Mouse (Mus musculus) olfactory bulb, adult 2 months (tissue): ENCODE measurements around the gene Gm10778. TPM values are rescaled to one million over a fixed set of nuclear protein-coding genes. Genes with fewer than 3 reads are reported as not detected.
"Not testable (repeated sequence)": the region's sequence is repeated elsewhere in the genome, so short reads cannot be mapped to it uniquely, and the experiment has no call there.

Source experiments
- H3K27ac ChIP-seq: fragments of 200-500 bp; 2 replicates; pipeline ENCODE4 v1.5.1; 2012; ENCODE audit warnings: low read depth, low read length; ENCODE audit not compliant: insufficient read depth
- H3K4me1 ChIP-seq: fragments of 200-500 bp; 2 replicates; pipeline ENCODE4 v1.6.1; 2012; ENCODE audit warnings: low read length; ENCODE audit not compliant: control insufficient read depth, insufficient read depth
- H3K4me3 ChIP-seq: fragments of 200-500 bp; 2 replicates; pipeline ENCODE4 v1.5.1; 2012; ENCODE audit warnings: mild to moderate bottlenecking, low read depth, low read length, moderate library complexity; ENCODE audit not compliant: insufficient read depth
- CTCF ChIP-seq: fragments of 200-500 bp; IDR thresholded peaks from 2 replicates; pipeline ENCODE4 v1.5.1; 2012; ENCODE audit warnings: low read depth, mild to moderate bottlenecking, low read length, moderate library complexity; ENCODE audit not compliant: insufficient read depth
- POLR2A ChIP-seq: fragments of 200-500 bp; IDR thresholded peaks from 2 replicates; pipeline ENCODE4 v1.6.1; 2012; ENCODE audit warnings: mild to moderate bottlenecking, low read depth, low read length, moderate library complexity; ENCODE audit not compliant: insufficient read depth
- WGBS: fragments of 180-500 bp; shearing (Covaris S2); methylation state at CpG from one replicate; pipeline ENCODE4 v1.1.7; 2018; 5-methylcytosine and 5-hydroxymethylcytosine counted together
- polyA plus RNA-seq: library from polyadenylated mRNA; stranded (reverse); fragments of >200 nt; gene quantifications from 2 replicates; pipeline ENCODE4 v1.2.4, GENCODE M21; 2012; ENCODE audit warnings: low replicate concordance; ENCODE audit not compliant: missing spikeins, insufficient read depth, insufficient read length

Gene Gm10778
- polyA plus RNA-seq, 1 experiment, result not detected

- TF ChIP-seq CTCF (no peak), POLR2A (no peak)
- Histone ChIP-seq H3K4me1 (no peaks in the 10 kb centered on the region), H3K27ac (no peak overlapping the region), H3K4me3 (no peak overlapping the region)
- 96% methylated on average over 2 of the region's 2 CpGs for WGBS
Measured at GRCm38 (mm10) chr10:81656174-81656573, 7.3 kb downstream of the Gm10778 start.

DNA sequence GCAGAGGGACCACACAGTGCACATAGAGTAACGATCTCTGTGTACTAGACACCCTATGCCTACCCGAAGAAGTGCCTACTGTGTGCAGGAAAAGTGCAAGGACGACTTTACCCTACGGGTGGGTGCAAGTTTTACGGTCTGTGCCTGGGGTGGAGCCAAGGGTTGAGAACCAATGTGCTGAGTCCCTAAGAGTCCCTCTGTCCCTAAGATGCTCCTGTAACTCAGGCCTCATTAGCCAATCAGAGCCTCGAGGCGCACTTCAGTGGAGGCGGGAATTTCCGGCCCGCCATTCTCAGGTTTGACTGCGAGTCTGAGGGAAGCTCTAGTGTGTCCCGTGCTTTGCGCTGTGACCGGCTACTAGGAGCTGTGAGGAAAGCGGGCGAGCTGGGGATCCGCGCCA is 38.3 kb downstream of the Gm10778 start:
- no CpG with 5 or more reads among the region's 18 CpGs for WGBS
- H3K27ac ChIP-seq, H3K4me3 ChIP-seq, H3K4me1 ChIP-seq: not testable (repeated sequence)

GRCm38 (mm10) chr10:81704531-81705301 is 55.9 kb downstream of the Gm10778 start, which contains the start of gene Zfp433:
Gene Zfp433 (plus strand): TSS chr10:81704825.
- not testable (repeated sequence) for H3K4me3 ChIP-seq, H3K27ac ChIP-seq, H3K4me1 ChIP-seq
- WGBS, result no CpG with 5 or more reads among the region's 46 CpGs

Other genes with a start within 250 kb of the Gm10778 start
- gene Nfic, start 193.4 kb upstream of the Gm10778 start, polyA plus RNA-seq, result not detected in 2 replicates
- not detected in 2 replicates for gene Celf5, start 166.3 kb upstream of the Gm10778 start, polyA plus RNA-seq
- 181 TPM in 1 of 2 replicates, not detected in the other for gene Ncln, start 152.7 kb upstream of the Gm10778 start, polyA plus RNA-seq
- not detected in 2 replicates for gene S1pr4, start 148.9 kb upstream of the Gm10778 start, polyA plus RNA-seq
- gene Gna15, start 124.8 kb upstream of the Gm10778 start, polyA plus RNA-seq, result not detected in 2 replicates
- gene Gna11, start 103.9 kb upstream of the Gm10778 start, polyA plus RNA-seq, result not detected in 2 replicates
- gene Aes, start 89.6 kb upstream of the Gm10778 start, polyA plus RNA-seq, result 1,500 TPM in 1 of 2 replicates, not detected in the other
- not detected in 2 replicates for gene Tle2, start 74.5 kb upstream of the Gm10778 start, polyA plus RNA-seq
- not detected in 2 replicates for gene Tle6, start 48.0 kb upstream of the Gm10778 start, polyA plus RNA-seq
- not detected in 2 replicates for gene BC025920, start 42.8 kb upstream of the Gm10778 start, polyA plus RNA-seq
- gene Sirt6, start 21.3 kb upstream of the Gm10778 start, polyA plus RNA-seq, result not detected in 2 replicates
- not detected in 2 replicates for gene Ankrd24, start 20.5 kb upstream of the Gm10778 start, polyA plus RNA-seq
- not detected in 2 replicates for gene Zfp433, start 55.8 kb downstream of the Gm10778 start, polyA plus RNA-seq
- gene Gm3055, start 122.1 kb downstream of the Gm10778 start, polyA plus RNA-seq, result not detected in 2 replicates
- gene Gm4767, start 163.1 kb downstream of the Gm10778 start, polyA plus RNA-seq, result not detected in 2 replicates
- gene Gm32687, start 214.9 kb downstream of the Gm10778 start, polyA plus RNA-seq, result not detected in 2 replicates